Mouse (Mus musculus): ENCODE results near the gene Hyal2. TPM values are rescaled to one million over a fixed set of nuclear protein-coding genes. Genes with fewer than 3 reads are reported as not detected.

The Hyal2 gene
- polyA plus RNA-seq, 1 experiment from 2014 or later: 69.6 TPM

DNA sequence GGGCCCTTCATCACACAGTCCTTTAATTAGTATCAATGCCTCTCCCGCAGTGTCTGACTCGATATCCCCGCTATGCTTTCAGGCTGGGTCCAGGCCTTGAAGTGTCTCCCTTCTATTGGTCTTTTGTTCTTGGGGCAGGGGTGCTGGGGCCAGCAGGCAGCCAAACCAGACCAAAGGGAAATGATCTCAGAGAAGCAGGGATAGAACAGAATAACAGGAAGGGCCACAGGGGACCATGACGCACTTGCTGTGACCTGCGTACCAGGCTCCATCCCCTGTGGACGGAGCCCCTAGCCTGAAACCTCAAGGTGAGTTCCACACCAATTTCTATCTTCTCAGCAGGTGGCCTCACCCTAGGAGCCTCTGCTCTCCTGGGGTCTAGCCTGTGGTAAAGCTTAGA, 50.4 kb downstream of the Hyal2 start:
- ATAC-seq: no peak
- Histone ChIP-seq H3K4me2 (ENCODE audit: low read length) (no peak overlapping the region), H3K4me1 (ENCODE audit: control insufficient read depth, insufficient read depth, low read length) (peaks cover 1% of the 10 kb centered on the region), H3K27ac (ENCODE audit: low read length) (no peak overlapping the region; the same call in 1 of the 2 replicates), H3K27me3 (ENCODE audit: control insufficient read depth, insufficient read depth, low read depth, low read length) (no peaks in the 10 kb centered on the region), H3K4me3 (ENCODE audit: low read depth, low read length) (no peak overlapping the region), H3K36me3 (ENCODE audit: control insufficient read depth, insufficient read depth, low read length) (peaks cover 44% of the 10 kb centered on the region), H3K9me3 (replicated peaks; ENCODE audit: control insufficient read depth, low read length, poor library complexity, severe bottlenecking) (no peaks in the 10 kb centered on the region), H3K9ac (ENCODE audit: low read depth, low read length) (no peak overlapping the region)
- 87% methylated on average over 6 of the region's 6 CpGs for WGBS

DNA sequence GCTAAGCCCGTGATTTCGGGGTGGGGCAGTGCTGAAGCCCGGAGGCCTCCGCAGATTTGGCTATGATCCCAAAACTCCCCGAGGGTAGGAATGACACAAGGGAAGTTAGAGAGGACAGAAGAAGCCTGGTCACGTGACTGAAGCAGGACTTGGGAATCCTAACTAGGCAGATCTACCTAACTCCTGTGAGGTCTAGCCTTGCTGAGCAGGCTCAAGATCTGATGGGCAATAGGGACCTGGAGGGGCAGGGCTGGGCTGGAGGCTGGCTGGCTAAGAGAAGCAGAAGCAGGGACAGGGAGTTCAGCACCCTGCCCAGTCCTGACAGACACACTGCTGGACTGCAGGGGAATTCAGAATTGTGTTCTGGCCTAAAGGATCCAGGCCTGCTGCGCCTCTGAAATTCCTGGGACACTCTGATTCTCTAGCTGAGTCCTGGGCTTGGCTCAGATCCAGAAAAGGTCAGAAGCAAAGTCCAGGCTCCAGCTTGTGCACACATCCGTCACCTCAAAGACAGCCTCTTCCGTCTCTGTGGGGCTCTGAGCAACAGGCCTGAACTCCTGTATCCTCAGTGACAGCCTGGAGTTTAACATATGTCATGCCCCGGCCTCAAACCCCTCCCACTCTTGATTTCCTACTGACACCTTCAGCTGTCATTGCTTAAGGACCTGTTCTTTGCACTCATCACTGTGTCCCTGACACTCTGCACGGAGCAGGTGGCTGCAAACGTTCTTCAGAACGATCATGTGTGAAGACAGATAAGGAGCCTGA, 51.2 kb downstream of the Hyal2 start:
- 56% methylated on average over 13 of the region's 13 CpGs for WGBS
- no peak for ATAC-seq
- Histone ChIP-seq H3K4me2 (ENCODE audit: low read length) (no peak overlapping the region), H3K9ac (ENCODE audit: low read depth, low read length) (no peak overlapping the region), H3K36me3 (ENCODE audit: control insufficient read depth, insufficient read depth, low read length) (peaks cover 44% of the 10 kb centered on the region), H3K27me3 (ENCODE audit: control insufficient read depth, insufficient read depth, low read depth, low read length) (no peaks in the 10 kb centered on the region), H3K27ac (ENCODE audit: low read length) (peak overlapping the region; percentile 19; the same call in 1 of the 2 replicates), H3K4me3 (ENCODE audit: low read depth, low read length) (no peak overlapping the region), H3K4me1 (ENCODE audit: control insufficient read depth, insufficient read depth, low read length) (no peaks in the 10 kb centered on the region), H3K9me3 (replicated peaks; ENCODE audit: control insufficient read depth, low read length, poor library complexity, severe bottlenecking) (no peaks in the 10 kb centered on the region)

DNA sequence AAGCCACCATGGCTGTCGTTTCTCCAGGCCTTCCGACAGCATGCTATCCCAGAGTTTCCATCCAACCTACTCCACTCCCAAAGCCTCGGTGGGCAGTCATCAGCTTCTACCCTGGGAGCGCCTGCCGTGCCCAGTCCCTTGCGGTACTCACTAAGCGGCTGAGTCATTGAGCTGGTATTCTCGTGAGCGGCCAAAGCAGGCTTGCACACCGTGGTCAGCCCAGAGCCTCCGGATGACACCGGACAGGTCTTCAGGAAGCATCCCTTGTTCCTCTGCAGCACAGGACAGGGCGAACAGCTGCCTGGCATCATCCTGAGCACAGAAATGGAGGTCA, 51.8 kb downstream of the Hyal2 start:
- Histone ChIP-seq H3K4me2 (ENCODE audit: low read length) (no peak overlapping the region), H3K4me1 (ENCODE audit: control insufficient read depth, insufficient read depth, low read length) (peaks cover 1% of the 10 kb centered on the region; the same call in 1 of the 2 replicates), H3K9ac (ENCODE audit: low read depth, low read length) (no peak overlapping the region), H3K4me3 (ENCODE audit: low read depth, low read length) (no peak overlapping the region), H3K36me3 (ENCODE audit: control insufficient read depth, insufficient read depth, low read length) (peaks cover 42% of the 10 kb centered on the region), H3K9me3 (replicated peaks; ENCODE audit: control insufficient read depth, low read length, poor library complexity, severe bottlenecking) (no peaks in the 10 kb centered on the region), H3K27ac (ENCODE audit: low read length) (no peak overlapping the region), H3K27me3 (ENCODE audit: control insufficient read depth, insufficient read depth, low read depth, low read length) (no peaks in the 10 kb centered on the region)
- ATAC-seq: no peak
- WGBS: 79% methylated on average over 13 of the region's 13 CpGs

DNA sequence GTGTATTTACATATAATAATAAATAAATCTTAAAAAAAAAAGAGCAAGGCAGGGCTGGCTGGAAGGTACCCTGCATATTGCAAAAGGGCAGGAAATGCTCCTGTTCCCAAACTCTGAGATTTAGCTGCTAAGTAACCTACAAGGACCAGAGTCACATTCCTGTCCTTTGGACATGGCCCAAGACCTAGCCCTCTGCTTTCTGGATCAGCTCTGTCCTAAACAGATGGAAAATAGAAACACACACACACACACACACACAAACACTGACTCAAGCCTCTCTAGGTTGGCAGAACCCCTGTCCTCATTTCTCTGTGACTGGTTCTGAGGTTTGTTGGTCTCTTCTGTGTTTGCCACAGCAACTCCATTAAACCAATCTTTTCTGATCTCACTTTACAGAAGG, 53.2 kb downstream of the Hyal2 start:
- Histone ChIP-seq H3K4me2 (ENCODE audit: low read length) (no peak overlapping the region), H3K4me1 (ENCODE audit: control insufficient read depth, insufficient read depth, low read length) (peaks cover 6% of the 10 kb centered on the region; the same call in 1 of the 2 replicates), H3K9me3 (replicated peaks; ENCODE audit: control insufficient read depth, low read length, poor library complexity, severe bottlenecking) (no peaks in the 10 kb centered on the region), H3K27ac (ENCODE audit: low read length) (no peak overlapping the region), H3K4me3 (ENCODE audit: low read depth, low read length) (no peak overlapping the region), H3K27me3 (ENCODE audit: control insufficient read depth, insufficient read depth, low read depth, low read length) (no peaks in the 10 kb centered on the region), H3K9ac (ENCODE audit: low read depth, low read length) (no peak overlapping the region), H3K36me3 (ENCODE audit: control insufficient read depth, insufficient read depth, low read length) (peaks cover 29% of the 10 kb centered on the region)
- ATAC-seq: no peak

Other genes starting within 250 kb of the Hyal2 start
- 19.2 and 19.7 TPM in 2 replicates for gene Hemk1, start 229.6 kb upstream of the Hyal2 start, polyA plus RNA-seq (2015; fragmentation: Nextera tagmentation; extraction: Ambion mirVana)
- gene 6430571L13Rik, start 227.3 kb upstream of the Hyal2 start, polyA plus RNA-seq (2015; fragmentation: Nextera tagmentation; extraction: Ambion mirVana): 10.2 and 11.2 TPM in 2 replicates
- 9.1 and 9.3 TPM in 2 replicates for gene Cacna2d2, start 168.3 kb upstream of the Hyal2 start, polyA plus RNA-seq (2015; fragmentation: Nextera tagmentation; extraction: Ambion mirVana)
- 45.2 and 47.2 TPM in 2 replicates for gene Tmem115, start 34.0 kb upstream of the Hyal2 start, polyA plus RNA-seq (2015; fragmentation: Nextera tagmentation; extraction: Ambion mirVana)
- gene Cyb561d2, start 25.8 kb upstream of the Hyal2 start, polyA plus RNA-seq (2015; fragmentation: Nextera tagmentation; extraction: Ambion mirVana): 44.4 and 50.7 TPM in 2 replicates
- gene Nprl2, start 25.7 kb upstream of the Hyal2 start, polyA plus RNA-seq (2015; fragmentation: Nextera tagmentation; extraction: Ambion mirVana): 76.2 and 82.2 TPM in 2 replicates
- 3.5 and 6.1 TPM in 2 replicates for gene Zmynd10, start 20.6 kb upstream of the Hyal2 start, polyA plus RNA-seq (2015; fragmentation: Nextera tagmentation; extraction: Ambion mirVana)
- gene Rassf1, start 16.4 kb upstream of the Hyal2 start, polyA plus RNA-seq (2015; fragmentation: Nextera tagmentation; extraction: Ambion mirVana): 45.3 and 49.4 TPM in 2 replicates
- gene Tusc2, start 4.7 kb upstream of the Hyal2 start, polyA plus RNA-seq (2015; fragmentation: Nextera tagmentation; extraction: Ambion mirVana): 123 and 127 TPM in 2 replicates
- 7.2 TPM in 2 replicates for gene Hyal1, start 9.0 kb downstream of the Hyal2 start, polyA plus RNA-seq (2015; fragmentation: Nextera tagmentation; extraction: Ambion mirVana)
- gene Naa80, start 10.9 kb downstream of the Hyal2 start, polyA plus RNA-seq (2015; fragmentation: Nextera tagmentation; extraction: Ambion mirVana): 14.9 and 18.6 TPM in 2 replicates
- gene Hyal3, start 12.9 kb downstream of the Hyal2 start, polyA plus RNA-seq (2015; fragmentation: Nextera tagmentation; extraction: Ambion mirVana): 2.0 and 2.4 TPM in 2 replicates
- 14.6 and 15.4 TPM in 2 replicates for gene Ifrd2, start 19.7 kb downstream of the Hyal2 start, polyA plus RNA-seq (2015; fragmentation: Nextera tagmentation; extraction: Ambion mirVana)
- gene Sema3b, start 41.3 kb downstream of the Hyal2 start, polyA plus RNA-seq (2015; fragmentation: Nextera tagmentation; extraction: Ambion mirVana): 3.7 and 3.9 TPM in 2 replicates
- 278 and 281 TPM in 2 replicates for gene Gnai2, start 67.4 kb downstream of the Hyal2 start, polyA plus RNA-seq (2015; fragmentation: Nextera tagmentation; extraction: Ambion mirVana)
- gene Slc38a3, start 101.6 kb downstream of the Hyal2 start, polyA plus RNA-seq (2015; fragmentation: Nextera tagmentation; extraction: Ambion mirVana): 31.1 and 34.0 TPM in 2 replicates
- gene Gnat1, start 111.8 kb downstream of the Hyal2 start, polyA plus RNA-seq (2015; fragmentation: Nextera tagmentation; extraction: Ambion mirVana): 1.6 and 2.2 TPM in 2 replicates
- 16.6 and 19.2 TPM in 2 replicates for gene Sema3f, start 142.5 kb downstream of the Hyal2 start, polyA plus RNA-seq (2015; fragmentation: Nextera tagmentation; extraction: Ambion mirVana)
- gene Rbm5, start 203.1 kb downstream of the Hyal2 start, polyA plus RNA-seq (2015; fragmentation: Nextera tagmentation; extraction: Ambion mirVana): 239 and 270 TPM in 2 replicates